Mouse (Mus musculus) midbrain, embryonic 14.5 days (tissue): ENCODE results near the gene Olfr961. TPM values are rescaled to one million over a fixed set of nuclear protein-coding genes. Genes with fewer than 3 reads are reported as not detected.

Experiments used
- ATAC-seq: fragments of 200-750 bp; cut with Nextera tagmentation; 2 replicates; pipeline ENCODE4 v1.8.0; 2017; ENCODE audit warnings: moderate number of reproducible peaks, moderate library complexity; ENCODE audit not compliant: low FRiP score, low TSS enrichment
- DNase-seq: peaks from one replicate; pipeline ENCODE4 v3.0.0-alpha.2; 2015
- H3K27ac ChIP-seq: fragments of 300-500 bp; sonication (generic); replicated peaks from 2 replicates; pipeline ENCODE4 v1.5.1; 2014; ENCODE audit warnings: mild to moderate bottlenecking, low read depth, low read length, moderate library complexity
- H3K27me3 ChIP-seq: fragments of 300-500 bp; sonication (generic); 2 replicates; pipeline ENCODE4 v1.6.1; 2014; ENCODE audit warnings: low read length, control low read depth, mixed read lengths; ENCODE audit not compliant: control insufficient read depth, insufficient read depth
- H3K36me3 ChIP-seq: fragments of 300-500 bp; sonication (generic); 2 replicates; pipeline ENCODE4 v1.6.1; 2014; ENCODE audit warnings: low read length, control low read depth; ENCODE audit not compliant: control insufficient read depth, insufficient read depth
- H3K4me1 ChIP-seq: fragments of 300-500 bp; sonication (generic); 2 replicates; pipeline ENCODE4 v1.6.1; 2014; ENCODE audit warnings: mild to moderate bottlenecking, antibody characterized with exemption, low read length, control low read depth; ENCODE audit not compliant: control insufficient read depth, insufficient read depth
- H3K4me2 ChIP-seq: fragments of 300-500 bp; sonication (generic); 2 replicates; pipeline ENCODE4 v1.6.1; 2014; ENCODE audit warnings: mild to moderate bottlenecking, low read length, moderate library complexity
- H3K4me3 ChIP-seq: fragments of 300-500 bp; sonication (generic); replicated peaks from 2 replicates; pipeline ENCODE4 v1.5.1; 2014; ENCODE audit warnings: low read depth, low read length
- H3K9ac ChIP-seq: fragments of 300-500 bp; sonication (generic); replicated peaks from 2 replicates; pipeline ENCODE4 v1.6.1; 2014; ENCODE audit warnings: mild to moderate bottlenecking, low read length, moderate library complexity
- H3K9me3 ChIP-seq: fragments of 300-500 bp; sonication (generic); 2 replicates; pipeline ENCODE4 v1.6.1; 2016; ENCODE audit warnings: low read length, control low read depth, mixed read lengths; ENCODE audit not compliant: control insufficient read depth
- WGBS: fragments of 180-500 bp; shearing (Covaris S2); extraction: QIAGEN DNeasy Blood & Tissue Kit; methylation state at CpG from one replicate; pipeline ENCODE4 v1.1.7; 2014; 5-methylcytosine and 5-hydroxymethylcytosine counted together
- polyA plus RNA-seq: library from polyadenylated mRNA; unstranded; fragments of >200 nt; fragmentation: Nextera tagmentation; extraction: Ambion mirVana; gene quantifications from 2 replicates; pipeline ENCODE4 v1.2.1, GENCODE M21; 2014

Olfr961 gene
- polyA plus RNA-seq, 1 experiment from 2014 or later = not detected

GRCm38 (mm10) chr9:39678557-39678956 is 33.7 kb downstream of the Olfr961 start:
- WGBS = 97% methylated on average over 2 of the region's 2 CpGs
- Histone ChIP-seq H3K9ac (no peak overlapping the region), H3K4me3 (no peak overlapping the region), H3K27ac (no peak overlapping the region), H3K9me3 (no peaks in the 10 kb centered on the region), H3K4me1 (no peaks in the 10 kb centered on the region), H3K27me3 (no peaks in the 10 kb centered on the region), H3K4me2 (no peak overlapping the region), H3K36me3 (no peaks in the 10 kb centered on the region)
- no peak for ATAC-seq
- DNase-seq = no peak

- H3K36me3 ChIP-seq = no peaks in the 10 kb centered on the region
- ATAC-seq = no peak
- WGBS = 61% methylated on average over 2 of the region's 2 CpGs
Observed at GRCm38 (mm10) chr9:39679280-39679679, 34.4 kb downstream of the Olfr961 start.

More at GRCm38 (mm10) chr9:39679280-39679679, 34.4 kb downstream of the Olfr961 start:
- no peak overlapping the region for H3K4me3 ChIP-seq
- H3K27me3 ChIP-seq = no peaks in the 10 kb centered on the region
- H3K4me2 ChIP-seq = no peak overlapping the region
- DNase-seq = peak; percentile 51
- H3K4me1 ChIP-seq = no peaks in the 10 kb centered on the region
- no peak overlapping the region for H3K27ac ChIP-seq
- no peaks in the 10 kb centered on the region for H3K9me3 ChIP-seq
- no peak overlapping the region for H3K9ac ChIP-seq

Other genes starting within 250 kb of the Olfr961 start
- not detected in 2 replicates for gene Olfr952, start 217.9 kb upstream of the Olfr961 start, polyA plus RNA-seq
- not detected in 2 replicates for gene Olfr954, start 188.4 kb upstream of the Olfr961 start, polyA plus RNA-seq
- not detected in 2 replicates for gene Olfr955, start 173.1 kb upstream of the Olfr961 start, polyA plus RNA-seq
- not detected in 2 replicates for gene Olfr44, start 151.1 kb upstream of the Olfr961 start, polyA plus RNA-seq
- gene Olfr957, start 129.3 kb upstream of the Olfr961 start, polyA plus RNA-seq = not detected in 2 replicates
- gene Olfr958, start 91.0 kb upstream of the Olfr961 start, polyA plus RNA-seq = not detected in 2 replicates
- not detected in 2 replicates for gene Olfr959, start 69.5 kb upstream of the Olfr961 start, polyA plus RNA-seq
- gene AW551984, start 40.7 kb upstream of the Olfr961 start, polyA plus RNA-seq = 127 and 131 TPM in 2 replicates
- not detected in 2 replicates for gene Olfr148, start 34.4 kb upstream of the Olfr961 start, polyA plus RNA-seq
- not detected in 2 replicates for gene Olfr960, start 23.7 kb upstream of the Olfr961 start, polyA plus RNA-seq
- gene Olfr963, start 22.1 kb downstream of the Olfr961 start, polyA plus RNA-seq = not detected in 2 replicates
- 0.12 TPM in 1 of 2 replicates, not detected in the other for gene Olfr149, start 62.0 kb downstream of the Olfr961 start, polyA plus RNA-seq
- not detected in 2 replicates for gene Olfr965, start 66.3 kb downstream of the Olfr961 start, polyA plus RNA-seq
- not detected in 2 replicates for gene Olfr150, start 85.9 kb downstream of the Olfr961 start, polyA plus RNA-seq
- gene Olfr967, start 101.2 kb downstream of the Olfr961 start, polyA plus RNA-seq = not detected in 2 replicates
- gene Olfr968, start 138.2 kb downstream of the Olfr961 start, polyA plus RNA-seq = not detected in 2 replicates
- gene Olfr969, start 145.9 kb downstream of the Olfr961 start, polyA plus RNA-seq = not detected in 2 replicates
- not detected in 2 replicates for gene Olfr970, start 163.8 kb downstream of the Olfr961 start, polyA plus RNA-seq
- gene Olfr971, start 191.8 kb downstream of the Olfr961 start, polyA plus RNA-seq = not detected in 2 replicates
- gene Olfr972, start 221.3 kb downstream of the Olfr961 start, polyA plus RNA-seq = not detected in 2 replicates